Mouse (Mus musculus): ENCODE measurements at regions not wholly inside any gene's neighbourhood (a gene's known extent, or its start where the extent isn't known, plus 50 kb on each side); places are given as distances from the start of the nearest gene placed in this dataset.

GRCm38 (mm10) chr15:97578046-97578445 lies 127.6 kb downstream of the Rpap3 start:
- DNase-seq (ENCODE audit: low read depth) = no peak

- no peak for DNase-seq (ENCODE audit: low read depth)
Measured at GRCm38 (mm10) chr15:97577196-97577595, 128.4 kb downstream of the Rpap3 start.

DNA sequence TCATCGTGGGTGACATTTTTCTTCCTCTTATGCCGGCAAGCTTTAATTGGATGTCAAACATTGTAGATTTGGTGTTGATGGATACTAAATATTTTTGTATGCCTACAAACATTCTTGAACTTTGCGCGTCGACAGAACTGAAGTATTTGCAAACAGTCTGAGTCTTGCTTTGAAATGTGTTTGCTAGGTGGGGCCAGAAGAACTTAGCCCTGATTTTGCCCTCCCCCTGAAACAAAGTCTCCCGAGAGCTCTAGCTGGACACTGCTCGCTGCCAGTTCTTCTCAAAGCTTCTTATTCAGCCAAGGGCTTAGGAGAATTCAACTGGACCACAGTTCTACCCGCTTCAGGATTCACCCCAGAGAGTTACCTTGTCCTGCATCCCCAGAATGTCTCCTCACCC lies 133.0 kb downstream of the Rpap3 start:
- DNase-seq (ENCODE audit: low read depth) = no peak

DNA sequence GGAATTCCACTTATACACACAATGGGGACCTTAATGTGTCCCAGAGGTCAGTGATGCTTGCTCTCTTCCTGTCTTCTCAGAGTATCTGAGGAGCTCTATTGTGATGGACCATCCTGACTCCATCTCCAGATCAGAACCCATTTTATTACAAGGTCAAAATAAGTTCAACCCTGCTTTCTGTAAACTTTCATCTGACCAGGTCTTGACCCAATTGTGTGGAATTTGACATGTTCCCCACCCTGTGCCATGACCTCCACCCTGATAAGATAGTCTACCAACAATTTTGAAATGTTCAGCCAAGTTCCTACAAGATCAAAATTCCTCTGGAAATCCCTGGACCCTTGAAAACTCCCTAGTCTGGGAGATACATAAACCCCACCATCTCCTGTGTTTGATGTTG lies 133.7 kb downstream of the Rpap3 start:
- no peak for DNase-seq (ENCODE audit: low read depth)

GRCm38 (mm10) chr15:97560096-97560495 lies 145.5 kb downstream of the Rpap3 start:
- peak; percentile 81 for DNase-seq (ENCODE audit: low read depth)

DNA sequence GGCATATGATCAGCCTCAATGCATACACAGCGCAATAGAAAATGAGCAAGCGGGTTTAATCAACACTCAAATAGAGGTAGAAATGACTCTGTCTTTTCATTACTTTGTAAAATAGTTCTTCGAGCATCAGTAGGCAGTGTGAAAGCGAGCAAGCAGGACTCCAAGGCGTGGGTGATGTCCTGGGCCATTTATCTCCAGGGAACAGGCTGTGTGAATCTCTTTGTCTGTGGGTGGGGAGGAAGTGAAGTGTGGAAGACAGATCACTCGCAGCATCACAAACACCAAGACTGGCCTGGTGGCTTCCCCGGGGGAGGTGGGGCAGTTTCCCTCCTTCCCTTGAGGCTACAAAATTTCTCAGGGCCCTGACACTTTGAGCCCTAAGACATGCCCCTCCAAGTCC lies 146.9 kb downstream of the Rpap3 start:
- no peak for DNase-seq (ENCODE audit: low read depth)

DNA sequence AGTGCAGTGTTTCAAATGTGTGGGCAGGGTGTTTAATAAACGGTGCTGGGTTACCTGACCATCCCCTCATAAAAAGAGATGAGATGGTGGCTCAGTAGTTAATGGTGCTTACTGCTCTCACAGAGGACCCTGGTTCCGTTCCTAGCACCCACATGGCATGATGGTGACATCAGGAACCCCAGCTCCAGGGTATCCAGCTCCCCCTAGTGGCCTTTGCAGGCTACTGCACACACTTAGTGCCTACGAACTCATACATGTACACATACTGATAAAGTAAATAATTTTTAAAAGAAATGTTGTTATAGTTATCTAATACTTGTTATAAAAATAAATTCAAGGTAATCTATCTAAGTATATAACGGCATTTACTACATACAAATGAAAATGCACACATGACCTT lies 157.3 kb downstream of the Rpap3 start:
- no peak for DNase-seq (ENCODE audit: low read depth)

DNA sequence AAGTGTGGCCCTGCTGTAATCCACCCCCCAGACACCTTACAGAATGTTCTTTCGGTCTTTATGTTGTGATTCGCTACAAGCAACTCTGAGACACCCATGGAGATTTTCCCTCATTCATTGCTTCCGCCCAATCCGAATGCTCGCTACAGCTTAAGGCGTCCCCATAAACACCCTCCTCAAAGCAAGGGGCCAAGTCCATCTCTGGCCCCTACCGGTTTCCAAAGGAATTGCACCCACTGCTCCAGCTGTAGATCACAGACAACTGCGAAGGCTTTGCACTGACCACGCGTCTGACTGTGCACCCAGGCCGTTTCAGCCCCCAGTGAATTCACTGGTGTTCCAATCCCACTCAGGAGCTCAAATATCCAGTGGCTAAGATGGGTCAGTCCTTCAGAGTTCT lies 160.6 kb downstream of the Rpap3 start:
- no peak for DNase-seq (ENCODE audit: low read depth)

DNA sequence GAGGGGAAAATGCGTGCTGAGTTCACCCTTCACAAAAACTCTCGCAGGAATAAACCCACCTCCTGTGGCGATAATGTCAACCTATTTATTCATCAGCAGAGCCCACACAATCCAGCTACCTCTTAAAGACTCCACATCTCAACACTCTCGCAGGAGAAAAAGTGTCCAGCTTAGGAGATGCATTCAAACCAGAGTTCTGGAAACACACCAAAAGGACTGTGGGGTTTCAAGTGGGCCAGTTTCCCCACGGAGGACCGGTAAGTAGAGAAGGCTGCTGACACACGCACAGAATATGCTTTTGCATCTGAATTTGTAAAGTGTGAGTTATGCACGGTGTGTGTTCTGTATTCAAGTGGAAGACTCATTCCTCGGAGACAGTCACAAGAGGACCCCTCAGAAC lies 164.0 kb downstream of the Rpap3 start:
- no peak for DNase-seq (ENCODE audit: low read depth)

GRCm38 (mm10) chr15:97536145-97536544 lies 169.5 kb downstream of the Rpap3 start:
- no peak for DNase-seq (ENCODE audit: low read depth)

- no peak for DNase-seq (ENCODE audit: low read depth)
Measured at GRCm38 (mm10) chr15:97534878-97535277, 170.7 kb downstream of the Rpap3 start.

- peak; percentile 77 for DNase-seq (ENCODE audit: low read depth)
Measured at GRCm38 (mm10) chr15:97533553-97534291, 171.9 kb downstream of the Rpap3 start.

- DNase-seq (ENCODE audit: low read depth) = no peak
Measured at GRCm38 (mm10) chr15:97532346-97532910, 173.2 kb downstream of the Rpap3 start.

DNA sequence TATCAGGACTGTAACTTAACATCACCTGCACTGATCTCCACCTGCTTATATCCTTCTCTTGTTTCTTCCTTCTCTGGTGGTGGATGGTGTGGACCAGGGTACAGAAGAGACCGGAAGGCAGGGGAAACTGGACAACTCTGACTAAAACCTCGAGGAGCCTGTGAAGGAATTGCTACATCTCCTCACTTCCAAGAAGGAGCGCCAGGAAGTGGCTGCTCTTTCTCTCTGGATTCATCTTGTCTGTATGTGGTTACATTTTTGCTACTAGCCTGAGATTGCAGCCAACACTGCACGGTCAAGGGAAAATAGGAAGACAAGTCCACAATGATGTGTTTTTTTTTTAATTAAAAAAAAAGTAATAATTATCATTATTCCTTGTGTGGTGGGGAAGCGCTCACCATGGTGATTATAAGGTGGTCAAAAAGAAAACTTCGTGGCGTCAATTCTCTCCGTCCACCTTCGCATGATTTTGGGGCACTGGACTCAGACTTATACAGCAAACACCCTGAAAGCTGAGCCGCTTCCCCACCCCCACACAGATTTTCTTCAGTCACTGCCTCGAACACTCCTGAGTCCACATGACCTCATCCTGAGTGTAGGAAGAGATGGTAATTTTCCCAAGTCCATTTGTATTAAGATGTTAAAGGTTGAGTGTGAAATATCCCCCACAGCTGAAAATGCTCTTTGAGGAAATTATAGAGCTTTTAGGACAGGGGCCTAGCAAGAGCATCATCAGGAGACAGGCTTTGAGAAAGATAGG lies 177.2 kb downstream of the Rpap3 start:
- peak; percentile 68 for DNase-seq (ENCODE audit: low read depth)

DNA sequence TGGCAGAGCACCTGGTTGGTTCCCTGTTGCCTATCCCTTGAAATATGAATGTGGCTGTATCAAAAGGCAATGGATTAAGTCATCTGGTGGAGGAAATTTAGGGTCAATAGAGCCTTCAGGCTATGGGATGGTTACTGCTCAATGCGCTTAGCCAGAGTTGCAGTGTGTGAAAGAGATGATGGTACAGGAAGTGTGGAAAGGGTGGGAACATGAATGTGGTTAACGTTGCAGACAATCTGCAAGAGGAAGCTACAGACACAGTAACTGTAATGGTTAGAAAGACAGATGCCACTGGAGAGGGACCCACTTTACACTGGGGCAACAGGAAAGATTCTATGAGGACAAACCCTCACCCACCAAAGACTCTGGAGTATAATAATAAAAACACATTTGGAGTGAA lies 185.2 kb downstream of the Rpap3 start:
- no peak for DNase-seq (ENCODE audit: low read depth)

- no peak for DNase-seq (ENCODE audit: low read depth)
Measured at GRCm38 (mm10) chr15:97519919-97520345, 185.7 kb downstream of the Rpap3 start.

GRCm38 (mm10) chr15:97517926-97518325 lies 187.7 kb downstream of the Rpap3 start:
- DNase-seq (ENCODE audit: low read depth) = no peak

GRCm38 (mm10) chr15:97517188-97517587 lies 188.4 kb downstream of the Rpap3 start:
- DNase-seq (ENCODE audit: low read depth) = no peak

GRCm38 (mm10) chr15:97515773-97516172 lies 189.9 kb downstream of the Rpap3 start:
- no peak for DNase-seq (ENCODE audit: low read depth)

GRCm38 (mm10) chr15:97507656-97508306 lies 197.8 kb downstream of the Rpap3 start:
- DNase-seq (ENCODE audit: low read depth) = no peak

DNA sequence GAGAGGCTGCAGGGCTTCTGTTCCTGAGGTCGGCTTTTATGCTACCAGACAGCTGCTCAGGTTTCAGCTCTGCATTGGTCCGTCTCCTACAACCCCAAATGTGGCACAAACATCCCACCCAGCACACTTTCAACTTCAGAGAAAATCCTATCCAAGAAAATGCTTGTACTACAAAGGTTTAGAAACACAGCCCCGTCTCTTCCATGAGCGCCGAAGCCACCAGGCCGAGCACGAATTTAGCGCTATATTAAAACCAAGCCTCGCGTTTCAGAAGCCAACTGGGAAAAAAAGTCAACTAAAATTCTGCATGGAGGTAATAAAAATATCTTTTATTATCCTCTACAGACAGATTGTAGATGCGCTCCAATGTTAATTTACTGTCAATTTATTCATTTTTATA lies 198.4 kb downstream of the Rpap3 start:
- DNase-seq (ENCODE audit: low read depth) = no peak

DNA sequence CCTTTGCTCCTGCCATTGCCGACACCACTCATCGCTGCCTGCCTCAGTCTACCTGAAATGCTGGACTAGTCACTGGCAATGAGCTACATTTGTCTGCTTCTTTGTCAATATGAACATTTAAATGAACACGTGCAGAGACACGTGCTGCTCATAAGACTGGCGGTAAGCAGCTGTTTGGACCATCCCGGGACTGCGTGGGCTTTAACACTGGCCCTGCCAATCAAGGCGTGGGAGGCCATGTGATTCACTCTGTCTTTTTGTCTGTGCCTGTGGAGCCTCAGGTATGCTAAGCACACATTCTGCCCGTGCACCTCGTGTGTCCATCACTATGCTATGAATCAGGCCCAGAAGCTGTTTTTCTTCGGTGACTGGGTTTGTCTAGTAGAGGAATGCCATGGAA lies 199.9 kb downstream of the Rpap3 start:
- no peak for DNase-seq (ENCODE audit: low read depth)

GRCm38 (mm10) chr15:97504325-97504724 lies 201.3 kb downstream of the Rpap3 start:
- no peak for DNase-seq (ENCODE audit: low read depth)
